Comparison of ENCODE assay signal across 19 mouse cellular contexts in genomic region chr1:89318663-89319062, GRCm38 (mm10).
"Had no signal": no experiment of that assay in that cellular context is flagged by ENCODE, and none has a peak within 500 bp of the region (broad histone marks: within the 10 kb centered on the region; RNA-seq: fewer than 3 reads in every experiment).

No protein-coding gene starts in this region.

- H3K4me3 ChIP-seq: midbrain, embryonic 10.5 days; midbrain, embryonic 12.5 days; myocyte; neural tube, embryonic 13.5 days; neural tube, embryonic 15.5 days had no signal

- H3K4me1 ChIP-seq: midbrain, embryonic 10.5 days; midbrain, embryonic 12.5 days; neural tube, embryonic 13.5 days; neural tube, embryonic 15.5 days had no signal

- H3K9ac ChIP-seq: lung, embryonic 14.5 days; midbrain, embryonic 12.5 days; neural tube, embryonic 13.5 days; neural tube, embryonic 15.5 days had no signal

- ATAC-seq: midbrain, embryonic 16.5 days had no signal

- DNase-seq: lung, adult 18-20 months; lung, embryonic 14.5 days; lung, postnatal 10 days; lung, postnatal 4 days; midbrain, embryonic 14.5 days; retina, postnatal 1 day; right cerebral cortex, adult 18-20 months; right cerebral cortex, postnatal 25 days; right cerebral cortex, postnatal 4 days; spleen, adult 18-20 months; thymus, adult 18-20 months; thymus, postnatal 14 days; thymus, postnatal 36 days had no signal

- H3K27ac ChIP-seq: midbrain, embryonic 10.5 days; midbrain, embryonic 12.5 days; neural tube, embryonic 13.5 days; neural tube, embryonic 15.5 days had no signal

- H3K36me3 ChIP-seq: midbrain, embryonic 10.5 days; midbrain, embryonic 12.5 days; neural tube, embryonic 13.5 days; neural tube, embryonic 15.5 days had no signal

- H3K27me3 ChIP-seq: neural tube, embryonic 13.5 days; neural tube, embryonic 15.5 days had no signal

- H3K9me3 ChIP-seq: midbrain, embryonic 10.5 days; midbrain, embryonic 12.5 days; neural tube, embryonic 13.5 days; neural tube, embryonic 15.5 days had no signal

- H3K4me2 ChIP-seq: lung, embryonic 14.5 days; midbrain, embryonic 12.5 days; neural tube, embryonic 13.5 days; neural tube, embryonic 15.5 days had no signal
